Mouse (Mus musculus): ENCODE results near the gene Rora. TPM values are rescaled to one million over a fixed set of nuclear protein-coding genes. Genes with fewer than 3 reads are reported as not detected.

Rora gene
- polyA plus RNA-seq, 1 experiment from 2014 or later, result 23.1 TPM

DNA sequence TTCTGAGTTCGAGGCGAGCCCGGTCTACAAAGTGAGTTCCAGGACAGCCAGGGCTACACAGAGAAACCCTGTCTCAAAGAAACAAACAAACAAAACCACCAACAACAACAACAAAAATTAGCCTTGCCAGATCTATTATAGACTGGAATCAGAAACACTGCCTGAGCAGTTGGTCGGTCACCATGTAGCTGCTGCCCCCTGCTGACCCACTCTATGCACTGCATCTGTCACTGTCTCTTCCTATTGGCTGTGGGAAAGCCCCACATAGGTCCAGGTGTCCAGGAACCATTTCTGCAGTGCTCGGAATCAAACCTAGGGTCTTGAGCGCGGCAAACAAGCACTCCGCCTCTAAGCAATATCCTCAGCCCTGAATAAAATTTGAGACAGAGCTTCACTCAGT, 714.5 kb downstream of the Rora start:
- TF ChIP-seq EP300 (IDR thresholded peaks at IDR 0.05; ENCODE audit: low read depth) (no peak), CTCF (IDR thresholded peaks at IDR 0.05; ENCODE audit: low read depth) (peak; percentile 81)
- Histone ChIP-seq H3K9me3 (ENCODE audit: low read length) (no peaks in the 10 kb centered on the region), H3K27me3 (ENCODE audit: insufficient read depth, low read length) (no peaks in the 10 kb centered on the region), H3K36me3 (replicated peaks; ENCODE audit: insufficient read depth, low read length) (peaks cover 6% of the 10 kb centered on the region; the same call in 1 of the 2 replicates), H3K27ac (ENCODE audit: low read depth) (no peak overlapping the region), H3K4me2 (ENCODE audit: low read depth, low read length) (no peak overlapping the region), H3K4me3 (ENCODE audit: low read depth, low read length) (no peak overlapping the region), H3K9ac (replicated peaks) (no peak overlapping the region), H3K4me1 (ENCODE audit: insufficient read depth) (no peaks in the 10 kb centered on the region)
- DNase-seq, result peak; percentile 71
- WGBS (ENCODE audit: insufficient replicate concordance), result 66% methylated on average over 8 of the region's 8 CpGs
- no peak for ATAC-seq

DNA sequence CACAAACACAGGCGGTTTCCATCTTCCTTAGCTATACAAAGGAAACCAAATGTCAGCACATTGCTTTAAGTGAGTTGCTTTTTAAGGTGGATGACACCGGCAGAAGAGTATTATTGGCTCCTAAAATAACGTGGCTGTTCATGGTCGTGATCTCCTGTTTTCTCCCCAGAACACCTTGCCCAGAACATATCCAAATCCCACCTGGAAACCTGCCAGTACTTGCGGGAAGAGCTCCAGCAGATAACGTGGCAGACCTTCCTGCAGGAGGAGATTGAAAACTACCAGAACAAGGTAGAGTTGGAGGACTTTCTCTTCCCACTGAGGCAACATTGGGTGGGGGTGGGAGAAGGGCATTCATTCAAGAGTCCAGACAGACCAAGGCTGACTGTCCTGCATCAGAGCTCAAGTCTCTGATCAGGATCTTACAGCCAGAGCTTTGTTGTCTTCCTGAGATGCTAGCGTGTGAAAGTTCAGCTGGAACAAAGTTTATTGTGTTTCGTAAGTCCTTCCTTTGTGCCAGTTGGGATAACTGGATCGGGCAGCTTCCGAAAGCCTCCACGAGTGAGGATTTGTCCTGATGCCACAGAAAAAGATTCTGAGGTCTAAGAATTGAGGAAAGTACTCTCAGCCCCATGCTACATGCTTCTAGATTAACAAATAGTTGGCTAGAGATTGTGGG, 717.6 kb downstream of the Rora start:
- TF ChIP-seq EP300 (IDR thresholded peaks at IDR 0.05; ENCODE audit: low read depth), result no peak
- no peak for TF ChIP-seq CTCF (IDR thresholded peaks at IDR 0.05; ENCODE audit: low read depth)
- DNase-seq, result no peak
- peaks cover 25% of the 10 kb centered on the region for H3K36me3 ChIP-seq (replicated peaks; ENCODE audit: insufficient read depth, low read length)
- H3K9ac ChIP-seq (replicated peaks), result no peak overlapping the region
- no peak overlapping the region for H3K4me2 ChIP-seq (ENCODE audit: low read depth, low read length)
- H3K27ac ChIP-seq (ENCODE audit: low read depth), result no peak overlapping the region
- 69% methylated on average over 11 of the region's 11 CpGs for WGBS (ENCODE audit: insufficient replicate concordance)
- no peaks in the 10 kb centered on the region for H3K4me1 ChIP-seq (ENCODE audit: insufficient read depth)
- H3K4me3 ChIP-seq (ENCODE audit: low read depth, low read length), result no peak overlapping the region
- no peaks in the 10 kb centered on the region for H3K9me3 ChIP-seq (ENCODE audit: low read length)
- no peaks in the 10 kb centered on the region for H3K27me3 ChIP-seq (ENCODE audit: insufficient read depth, low read length)
- no peak for ATAC-seq

DNA sequence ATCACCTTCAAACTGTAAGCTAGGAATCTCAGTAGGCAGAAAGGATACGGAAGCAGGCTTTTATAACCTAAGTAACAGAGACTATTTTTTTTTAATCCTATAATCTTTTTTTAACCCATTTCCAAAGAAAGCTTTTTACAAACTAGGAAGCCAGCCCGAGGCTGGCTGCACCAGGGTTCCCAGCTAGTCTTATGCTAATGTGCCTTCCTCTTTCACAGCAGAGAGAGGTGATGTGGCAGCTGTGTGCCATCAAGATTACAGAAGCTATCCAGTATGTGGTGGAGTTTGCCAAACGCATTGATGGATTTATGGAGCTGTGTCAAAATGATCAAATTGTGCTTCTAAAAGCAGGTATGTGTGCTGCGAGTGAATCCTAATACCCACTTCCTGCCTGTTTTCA, 719.3 kb downstream of the Rora start:
- Histone ChIP-seq H3K9ac (replicated peaks) (no peak overlapping the region), H3K36me3 (replicated peaks; ENCODE audit: insufficient read depth, low read length) (peaks cover 32% of the 10 kb centered on the region), H3K27ac (ENCODE audit: low read depth) (no peak overlapping the region), H3K4me1 (ENCODE audit: insufficient read depth) (no peaks in the 10 kb centered on the region), H3K27me3 (ENCODE audit: insufficient read depth, low read length) (no peaks in the 10 kb centered on the region), H3K4me3 (ENCODE audit: low read depth, low read length) (no peak overlapping the region), H3K4me2 (ENCODE audit: low read depth, low read length) (no peak overlapping the region), H3K9me3 (ENCODE audit: low read length) (no peaks in the 10 kb centered on the region)
- no peak for ATAC-seq
- WGBS (ENCODE audit: insufficient replicate concordance), result 48% methylated on average over 4 of the region's 4 CpGs
- DNase-seq, result no peak
- TF ChIP-seq CTCF (IDR thresholded peaks at IDR 0.05; ENCODE audit: low read depth) (no peak), EP300 (IDR thresholded peaks at IDR 0.05; ENCODE audit: low read depth) (no peak)

DNA sequence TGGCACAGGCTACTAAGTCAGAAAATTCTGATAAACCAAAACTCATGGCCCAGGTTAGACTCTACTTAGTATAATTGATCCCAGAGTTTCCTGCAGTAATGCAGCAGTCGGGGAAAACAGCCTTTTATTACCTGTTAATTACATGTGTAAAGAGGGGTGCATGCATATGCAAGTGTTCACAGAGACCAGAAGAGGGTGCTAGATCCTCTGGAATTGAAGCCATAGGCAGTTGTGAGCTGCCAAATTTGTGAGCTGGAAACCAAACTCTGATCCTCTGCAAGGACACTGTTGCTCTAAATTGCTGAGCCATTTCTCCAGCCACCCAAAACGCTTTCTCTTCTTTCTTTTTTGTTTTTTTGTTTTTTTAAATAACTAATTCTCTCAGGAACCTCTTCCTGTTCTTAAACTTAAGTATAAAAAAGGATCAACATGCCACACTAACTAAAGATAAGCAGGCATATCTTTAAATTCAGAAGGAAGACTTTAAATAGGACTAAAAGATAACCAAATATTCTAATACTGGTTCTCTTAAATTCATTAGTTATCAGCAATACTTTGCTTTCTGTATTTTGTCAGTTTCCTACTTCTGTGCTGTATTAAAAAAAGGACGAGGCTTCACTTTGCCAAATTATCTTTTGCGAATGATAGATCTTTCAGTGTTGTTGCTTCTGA, 723.5 kb downstream of the Rora start:
- no peak for DNase-seq
- H3K36me3 ChIP-seq (replicated peaks; ENCODE audit: insufficient read depth, low read length), result peaks cover 39% of the 10 kb centered on the region
- no peak overlapping the region for H3K27ac ChIP-seq (ENCODE audit: low read depth)
- 66% methylated on average over 4 of the region's 4 CpGs for WGBS (ENCODE audit: insufficient replicate concordance)
- no peak overlapping the region for H3K4me2 ChIP-seq (ENCODE audit: low read depth, low read length)
- H3K27me3 ChIP-seq (ENCODE audit: insufficient read depth, low read length), result no peaks in the 10 kb centered on the region
- H3K9ac ChIP-seq (replicated peaks), result no peak overlapping the region
- H3K4me3 ChIP-seq (ENCODE audit: low read depth, low read length), result no peak overlapping the region
- H3K9me3 ChIP-seq (ENCODE audit: low read length), result no peaks in the 10 kb centered on the region
- no peak for ATAC-seq
- peak; percentile 46 for TF ChIP-seq CTCF (IDR thresholded peaks at IDR 0.05; ENCODE audit: low read depth)
- TF ChIP-seq EP300 (IDR thresholded peaks at IDR 0.05; ENCODE audit: low read depth), result no peak
- H3K4me1 ChIP-seq (ENCODE audit: insufficient read depth), result no peaks in the 10 kb centered on the region

DNA sequence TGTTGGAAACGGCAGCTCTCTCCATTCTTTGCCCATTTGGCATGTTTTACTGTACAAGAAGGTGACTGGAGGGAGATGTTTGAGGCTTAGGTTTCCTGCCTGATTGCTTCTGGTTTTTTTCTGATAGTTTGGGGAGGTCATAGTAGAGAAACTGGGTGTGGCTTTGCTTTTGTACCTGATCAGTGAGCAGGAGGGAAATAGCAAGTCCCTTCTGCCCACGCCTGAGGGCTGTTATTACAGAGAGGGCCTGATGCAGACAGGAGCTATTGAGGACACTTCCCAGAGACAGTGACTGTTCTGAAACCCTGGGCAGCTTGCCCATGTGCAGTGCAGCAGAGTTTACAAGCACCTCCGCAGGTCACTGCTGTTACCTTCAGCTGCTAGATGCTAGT, 724.1 kb downstream of the Rora start:
- no peak for ATAC-seq
- Histone ChIP-seq H3K9ac (replicated peaks) (no peak overlapping the region), H3K9me3 (ENCODE audit: low read length) (no peaks in the 10 kb centered on the region), H3K4me3 (ENCODE audit: low read depth, low read length) (no peak overlapping the region), H3K4me1 (ENCODE audit: insufficient read depth) (no peaks in the 10 kb centered on the region), H3K36me3 (replicated peaks; ENCODE audit: insufficient read depth, low read length) (peaks cover 38% of the 10 kb centered on the region), H3K27ac (ENCODE audit: low read depth) (no peak overlapping the region), H3K27me3 (ENCODE audit: insufficient read depth, low read length) (no peaks in the 10 kb centered on the region), H3K4me2 (ENCODE audit: low read depth, low read length) (no peak overlapping the region)
- WGBS (ENCODE audit: insufficient replicate concordance), result 58% methylated on average over 3 of the region's 3 CpGs
- DNase-seq, result no peak
- TF ChIP-seq CTCF (IDR thresholded peaks at IDR 0.05; ENCODE audit: low read depth), result no peak
- TF ChIP-seq EP300 (IDR thresholded peaks at IDR 0.05; ENCODE audit: low read depth), result no peak

DNA sequence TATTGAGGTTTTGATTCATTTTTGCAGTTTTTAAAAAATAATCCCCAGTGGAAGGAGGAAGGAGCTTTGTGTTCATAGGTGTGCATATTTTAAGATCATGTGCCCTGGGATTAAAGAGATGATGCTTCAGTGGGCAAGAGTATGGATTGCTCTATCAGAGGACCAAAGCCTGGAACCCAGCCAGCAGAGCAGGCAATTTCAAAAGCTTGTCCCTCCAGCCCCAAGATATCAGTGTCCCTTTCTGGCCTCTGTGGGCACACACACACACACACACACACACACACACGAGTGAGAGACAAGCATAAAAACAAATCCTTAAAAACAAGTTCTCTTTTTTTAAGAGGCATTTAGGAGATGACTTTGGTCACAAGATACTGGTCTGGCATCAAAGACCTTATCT, 727.0 kb downstream of the Rora start:
- no peak overlapping the region for H3K9ac ChIP-seq (replicated peaks)
- 27% methylated on average over 1 of the region's 1 CpGs for WGBS (ENCODE audit: insufficient replicate concordance)
- no peak overlapping the region for H3K27ac ChIP-seq (ENCODE audit: low read depth)
- H3K4me1 ChIP-seq (ENCODE audit: insufficient read depth), result no peaks in the 10 kb centered on the region
- no peak overlapping the region for H3K4me3 ChIP-seq (ENCODE audit: low read depth, low read length)
- H3K9me3 ChIP-seq (ENCODE audit: low read length), result no peaks in the 10 kb centered on the region
- DNase-seq (no peak), ATAC-seq (no peak)
- H3K36me3 ChIP-seq (replicated peaks; ENCODE audit: insufficient read depth, low read length), result peaks cover 21% of the 10 kb centered on the region
- no peak overlapping the region for H3K4me2 ChIP-seq (ENCODE audit: low read depth, low read length)
- TF ChIP-seq EP300 (IDR thresholded peaks at IDR 0.05; ENCODE audit: low read depth) (no peak), CTCF (IDR thresholded peaks at IDR 0.05; ENCODE audit: low read depth) (no peak)
- no peaks in the 10 kb centered on the region for H3K27me3 ChIP-seq (ENCODE audit: insufficient read depth, low read length)
